Mouse (Mus musculus): Measurements from ENCODE around the gene Lrrc32.

- TF ChIP-seq CTCF (IDR thresholded peaks at IDR 0.05; ENCODE audit: low read depth, low read length) (no peak), EP300 (IDR thresholded peaks at IDR 0.05; ENCODE audit: insufficient read depth, low read depth, low read length) (no peak), POLR2A (IDR thresholded peaks at IDR 0.05; ENCODE audit: insufficient read depth, low read length) (no peak)
Measured at GRCm38 (mm10) chr7:98497451-98497850, 8.4 kb downstream of the Lrrc32 start.
